Mouse (Mus musculus) layer of hippocampus, adult 8-10 months (tissue): ENCODE data around the gene 2700081O15Rik. TPM values are rescaled to one million over a fixed set of nuclear protein-coding genes. Genes with fewer than 3 reads are reported as not detected.
A peak's percentile ranks its signal among the peaks of the same experiment; 100 is the strongest.
"Not testable (repeated sequence)": the region's sequence is repeated elsewhere in the genome, so short reads cannot be mapped to it uniquely, and the experiment has no call there.

ENCODE experiments used
- DNase-seq, 2 experiments: peaks; one replicate each; pipeline ENCODE4 v3.0.0; 2022; ENCODE audit warnings: low spot score in 2 of 2
- total RNA-seq, 4 experiments: library from RNA; stranded (reverse); gene quantifications; 2 replicates each; pipeline ENCODE4 v1.2.4; 2022

2700081O15Rik gene
- total RNA-seq, result 10 to 100 TPM; 37.1 to 44.0 (median 40.6) TPM

GRCm38 (mm10) chr19:7416834-7417735 lies at the start of gene 2700081O15Rik:
2700081O15Rik (plus strand) TSS chr19:7417625.
- DNase-seq, result peak in 1 of 2 experiments; percentile 62

DNA sequence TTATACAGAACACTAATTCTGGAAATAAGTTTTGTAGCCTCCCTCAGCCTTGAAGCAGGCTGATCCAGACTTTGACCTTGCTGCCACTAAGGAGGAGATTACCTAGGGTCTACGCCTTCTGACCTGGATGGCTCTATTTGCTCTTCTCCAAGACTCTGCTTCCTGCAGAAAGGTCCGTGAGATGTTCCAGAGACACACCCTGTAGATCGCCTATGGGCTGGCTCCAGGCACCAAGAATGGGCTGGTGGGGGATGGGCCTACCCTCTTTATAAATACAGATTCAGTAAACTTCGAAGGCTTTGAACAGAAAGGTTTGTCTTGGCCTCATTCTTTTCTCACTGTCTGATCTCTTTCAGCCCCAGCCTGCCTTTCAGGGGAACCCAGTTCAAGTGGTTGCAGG lies 48.0 kb upstream of the 2700081O15Rik start:
- DNase-seq, result not testable (repeated sequence)

- DNase-seq, result no peak
Measured at GRCm38 (mm10) chr19:7374491-7374890, 42.9 kb upstream of the 2700081O15Rik start.

GRCm38 (mm10) chr19:7377639-7378038 lies 39.8 kb upstream of the 2700081O15Rik start:
- no peak for DNase-seq

DNA sequence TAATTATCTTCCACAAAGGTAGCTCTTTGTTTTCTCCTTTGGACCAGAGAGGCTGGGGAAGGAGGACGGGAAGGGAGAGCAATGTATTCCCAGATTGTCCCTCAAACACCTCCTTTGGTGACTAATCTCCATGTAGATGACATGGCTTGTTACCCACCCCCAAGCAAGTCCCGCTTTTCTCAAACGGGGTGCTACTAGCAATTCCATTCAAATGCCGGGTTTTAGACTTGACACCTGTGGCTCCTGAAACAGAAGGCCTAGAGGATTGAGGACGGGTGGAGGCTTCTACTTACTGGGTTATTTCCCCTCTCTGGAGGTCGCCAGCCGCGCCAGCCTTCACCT lies 35.5 kb upstream of the 2700081O15Rik start:
- DNase-seq, result no peak

- DNase-seq, result peak; percentile 18 to 21
Measured at GRCm38 (mm10) chr19:7382248-7382902, 35.0 kb upstream of the 2700081O15Rik start.

GRCm38 (mm10) chr19:7382903-7383865 lies 34.2 kb upstream of the 2700081O15Rik start, which contains the start of gene Spindoc:
Spindoc (minus strand) TSS chr19:7382994.
- DNase-seq, result peak; percentile 95 to 98

GRCm38 (mm10) chr19:7386042-7386441 lies 31.4 kb upstream of the 2700081O15Rik start:
- no peak for DNase-seq

GRCm38 (mm10) chr19:7388488-7388887 lies 28.9 kb upstream of the 2700081O15Rik start:
- no peak for DNase-seq

GRCm38 (mm10) chr19:7396867-7397826 lies 20.3 kb upstream of the 2700081O15Rik start:
- not testable (repeated sequence) for DNase-seq

DNA sequence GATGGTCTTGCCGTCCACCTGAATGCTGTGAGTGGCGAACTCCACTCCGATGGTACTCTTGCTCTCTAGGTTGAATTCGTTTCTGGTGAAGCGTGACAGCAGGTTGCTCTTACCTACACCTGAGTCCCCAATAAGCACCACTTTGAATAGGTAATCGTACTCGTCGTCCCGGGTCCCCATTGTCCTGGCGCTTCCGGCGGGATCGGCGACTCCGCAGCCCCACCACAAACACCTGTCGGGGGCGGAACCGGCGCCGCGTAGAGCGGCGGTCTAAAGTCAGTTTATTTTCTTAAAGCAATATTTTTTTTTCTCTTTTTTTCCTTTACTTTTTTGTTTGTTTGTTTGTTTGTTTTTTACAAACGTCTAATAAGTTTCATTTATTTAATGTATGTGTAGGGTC lies 18.5 kb upstream of the 2700081O15Rik start:
- not testable (repeated sequence) for DNase-seq

DNA sequence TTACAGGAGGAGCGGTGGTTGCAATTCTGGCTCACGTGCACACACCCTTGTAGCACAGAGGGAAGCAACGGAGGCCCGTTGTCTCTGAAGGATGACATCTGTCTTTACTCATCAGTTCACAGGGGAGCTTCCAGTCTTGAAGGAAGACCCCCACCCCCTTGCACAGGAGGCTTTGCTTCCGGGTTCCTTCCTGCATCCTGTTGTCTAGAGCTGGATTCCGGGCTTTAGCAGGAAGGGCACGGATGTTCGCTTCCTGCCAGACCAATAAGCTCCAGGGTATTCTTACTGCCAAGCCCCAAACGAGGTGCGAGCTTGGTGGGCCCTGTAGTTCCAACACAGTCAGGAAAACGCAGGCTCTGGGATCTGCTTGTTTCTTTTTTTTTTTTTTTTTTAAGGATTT lies 16.8 kb upstream of the 2700081O15Rik start:
- no peak for DNase-seq

GRCm38 (mm10) chr19:7404623-7405229 lies 12.7 kb upstream of the 2700081O15Rik start:
- no peak for DNase-seq

DNA sequence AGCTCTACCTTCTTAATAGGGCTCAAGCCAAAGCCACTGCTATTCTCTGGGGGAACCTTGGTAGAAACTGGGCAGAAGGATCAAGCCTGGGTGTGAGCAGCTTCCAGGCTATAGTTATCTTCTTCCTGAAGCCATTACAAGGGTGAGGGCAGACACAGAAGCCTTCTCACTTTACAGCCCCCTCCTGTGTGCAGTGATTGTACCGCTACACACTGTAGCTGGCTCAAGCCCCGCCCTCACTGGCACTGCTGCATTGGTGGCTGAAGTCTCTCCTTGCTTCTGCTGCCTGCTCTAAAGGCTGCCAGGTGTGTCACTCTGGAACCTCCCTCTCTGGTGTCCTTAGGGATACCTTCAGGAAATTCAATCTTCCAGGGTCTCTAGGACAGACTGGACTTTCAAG lies 5.1 kb upstream of the 2700081O15Rik start:
- no peak for DNase-seq

DNA sequence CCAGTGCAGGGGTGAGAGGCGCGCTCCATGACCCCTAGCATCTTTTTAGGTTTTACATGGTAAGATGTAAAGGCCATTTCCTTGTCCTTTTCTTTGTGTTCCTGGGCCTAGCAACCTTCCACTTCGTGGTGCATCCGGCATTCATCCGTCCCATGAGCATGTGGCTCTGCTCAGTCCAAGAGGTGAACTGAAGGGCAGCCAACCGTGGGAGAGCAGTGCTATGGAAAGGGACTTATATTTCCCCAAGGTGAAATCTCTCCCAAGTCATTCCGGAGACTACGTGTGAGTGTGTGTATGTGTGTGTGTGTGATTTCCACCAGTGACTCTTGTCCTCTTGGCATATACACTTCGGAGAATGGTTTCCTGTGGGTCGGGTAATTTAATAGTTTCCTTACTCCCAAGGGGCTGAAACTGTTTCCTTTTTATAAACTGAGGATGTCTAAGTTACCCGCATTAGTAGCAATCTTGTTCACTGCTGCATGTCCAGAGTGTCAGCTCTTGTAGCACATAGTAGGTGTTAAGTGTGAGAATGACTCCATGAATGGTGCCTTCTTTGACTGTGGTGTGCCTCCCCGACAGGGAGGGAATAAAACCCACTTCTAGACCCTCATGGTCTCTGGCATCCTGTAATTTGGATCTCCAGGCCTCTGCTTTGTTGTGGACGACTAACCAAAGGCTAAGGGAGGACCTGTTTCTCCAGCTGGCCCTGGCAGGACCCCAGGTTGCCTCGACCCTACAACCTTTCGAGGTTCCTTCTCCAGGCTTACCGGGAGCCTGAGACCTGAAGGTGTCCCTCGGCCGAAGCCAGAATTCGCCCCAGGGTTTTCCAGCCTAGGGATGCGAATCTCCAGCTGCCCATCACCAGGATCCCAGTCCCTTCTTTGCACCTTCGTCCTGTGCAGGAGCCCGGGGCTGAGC lies 1.2 kb upstream of the 2700081O15Rik start:
- DNase-seq, result no peak

DNA sequence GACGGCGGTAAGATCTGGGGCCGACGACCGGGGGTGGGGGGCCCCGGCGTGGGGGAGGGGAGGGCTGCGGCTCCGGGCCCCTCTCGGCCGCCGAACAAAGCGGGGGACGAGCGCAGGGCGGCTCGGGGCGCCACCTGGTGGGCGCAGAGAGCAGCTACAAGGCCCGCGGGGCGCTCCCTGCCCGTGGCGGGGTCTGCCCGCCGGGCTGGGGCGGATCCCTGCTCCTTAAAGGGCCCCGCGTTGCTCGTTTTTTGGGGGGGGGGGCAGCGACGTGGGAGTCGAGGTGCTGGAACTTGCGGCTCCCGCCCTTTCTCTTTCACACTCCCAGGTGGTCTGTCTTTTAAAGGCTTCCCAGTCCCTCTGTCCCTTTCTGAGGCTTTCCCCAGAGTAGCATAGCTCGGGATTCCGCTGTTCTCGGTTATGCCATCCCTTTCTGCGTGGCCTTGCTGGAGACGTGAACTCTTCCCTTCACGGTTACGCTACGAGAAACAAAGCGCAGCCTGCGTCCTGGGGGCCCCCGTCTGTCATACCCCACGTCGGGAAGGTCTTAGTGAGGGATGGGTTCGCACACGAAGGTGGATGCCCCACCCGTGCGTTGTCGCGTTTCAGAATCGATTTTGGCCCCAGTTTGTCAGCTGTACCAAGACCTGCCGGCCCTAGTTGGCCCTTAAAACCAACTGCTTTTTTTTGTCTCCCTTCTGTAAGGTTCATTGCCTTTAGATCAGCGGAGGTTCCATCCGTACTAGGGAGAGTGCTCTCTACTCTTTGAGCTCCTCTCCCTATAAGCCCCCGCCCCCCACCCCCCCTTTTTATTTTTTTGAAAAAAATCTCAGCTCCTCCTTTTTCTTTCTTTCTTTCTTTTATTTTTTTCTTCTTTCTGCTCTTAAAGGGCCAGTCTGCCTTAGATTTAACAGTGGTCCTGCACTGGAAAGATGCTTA lies 755 bp downstream of the 2700081O15Rik start:
- peak in 1 of 2 experiments; percentile 69 for DNase-seq

GRCm38 (mm10) chr19:7419134-7419533 lies 1.7 kb downstream of the 2700081O15Rik start:
- DNase-seq, result no peak
